Mouse (Mus musculus): ENCODE data around the gene Acot7. TPM values are rescaled to one million over a fixed set of nuclear protein-coding genes. Genes with fewer than 3 reads are reported as not detected.

The Acot7 gene
- polyA plus RNA-seq, 1 experiment from 2014 or later = 66.5 TPM

DNA sequence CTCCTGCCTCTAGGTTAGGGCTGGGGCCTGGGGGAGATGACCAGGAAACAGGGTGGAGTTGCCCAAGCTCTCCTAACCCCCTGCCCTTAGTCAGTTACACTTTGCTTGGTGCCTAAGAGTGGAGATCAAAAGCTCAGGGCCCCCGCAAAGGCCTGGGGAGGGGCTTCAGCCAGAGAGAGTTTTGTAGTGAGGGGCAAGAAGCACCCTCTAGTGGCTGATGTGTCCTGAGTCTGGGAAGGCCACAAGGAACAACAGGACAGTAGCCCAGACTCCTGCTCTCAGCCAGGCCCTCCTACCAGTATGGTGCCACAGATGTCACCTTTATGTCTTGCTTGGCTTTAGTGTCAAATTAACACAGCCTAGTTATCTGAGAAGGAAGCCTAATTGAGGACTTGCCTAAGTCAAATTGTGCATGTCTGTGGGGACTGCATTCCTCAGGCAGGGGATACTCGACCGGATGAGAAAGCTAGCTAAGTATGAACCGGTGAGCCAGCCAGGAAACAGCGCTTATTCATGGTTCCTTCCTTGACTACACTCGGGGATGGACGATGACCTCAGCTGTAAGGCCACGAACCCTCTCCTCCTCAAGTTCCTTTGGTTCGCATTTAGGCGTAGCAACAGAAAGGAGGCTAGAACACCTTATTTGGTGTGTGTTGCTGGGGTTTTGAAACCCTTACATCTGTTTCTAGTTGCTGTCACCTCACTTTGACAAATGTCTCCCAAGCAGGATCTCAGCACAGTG, 116.4 kb downstream of the Acot7 start:
- Histone ChIP-seq H3K4me2 (ENCODE audit: low read depth, low read length) (no peak overlapping the region), H3K27ac (ENCODE audit: low read length) (0 out of 2 replicates have a peak overlapping the region, but pooled peaks have one; percentile 16), H3K9me3 (ENCODE audit: control insufficient read depth, low read length) (no peaks in the 10 kb centered on the region), H3K27me3 (ENCODE audit: control insufficient read depth, insufficient read depth, low read depth, low read length) (peaks cover 32% of the 10 kb centered on the region), H3K4me1 (replicated peaks; ENCODE audit: control insufficient read depth, insufficient read depth, low read length) (peaks cover 15% of the 10 kb centered on the region), H3K9ac (ENCODE audit: low read length) (no peak overlapping the region), H3K36me3 (ENCODE audit: control insufficient read depth, insufficient read depth, low read length) (no peaks in the 10 kb centered on the region), H3K4me3 (ENCODE audit: low read length) (no peak overlapping the region)
- no peak for ATAC-seq (ENCODE audit: low read depth)
- 46% methylated on average over 10 of the region's 10 CpGs for WGBS

DNA sequence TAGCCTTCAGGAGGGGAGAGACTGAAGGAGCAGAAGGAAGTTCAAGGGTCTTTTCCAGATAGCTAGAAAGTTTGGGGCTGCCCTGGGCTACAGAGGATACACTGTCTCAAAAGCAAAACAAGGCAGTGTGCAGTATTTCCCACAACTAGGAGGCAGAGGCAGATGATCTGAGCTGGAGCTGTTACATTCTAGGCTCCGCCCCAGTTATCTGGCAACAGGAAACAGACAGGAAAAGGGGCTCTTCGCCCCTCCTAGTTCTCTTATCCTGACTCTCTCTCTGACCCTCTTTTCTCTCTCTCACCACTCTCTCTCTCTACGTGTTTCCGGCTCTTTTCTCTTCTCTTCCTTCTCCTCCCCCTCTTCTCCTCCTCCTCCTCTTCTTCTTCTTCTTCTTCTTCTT, 118.0 kb downstream of the Acot7 start:
- Histone ChIP-seq H3K27ac (ENCODE audit: low read length) (peak overlapping the region; percentile 44), H3K4me3 (ENCODE audit: low read length) (no peak overlapping the region), H3K4me2 (ENCODE audit: low read depth, low read length) (no peak overlapping the region), H3K9me3 (ENCODE audit: control insufficient read depth, low read length) (no peaks in the 10 kb centered on the region), H3K27me3 (ENCODE audit: control insufficient read depth, insufficient read depth, low read depth, low read length) (peaks cover 17% of the 10 kb centered on the region), H3K4me1 (replicated peaks; ENCODE audit: control insufficient read depth, insufficient read depth, low read length) (peaks cover 15% of the 10 kb centered on the region), H3K9ac (ENCODE audit: low read length) (no peak overlapping the region), H3K36me3 (ENCODE audit: control insufficient read depth, insufficient read depth, low read length) (peaks cover 11% of the 10 kb centered on the region; the same call in 1 of the 2 replicates)
- WGBS = 14% methylated on average over 4 of the region's 4 CpGs
- ATAC-seq (ENCODE audit: low read depth) = no peak

- Histone ChIP-seq H3K27ac (ENCODE audit: low read length) (peak overlapping the region; percentile 51), H3K9me3 (ENCODE audit: control insufficient read depth, low read length) (no peaks in the 10 kb centered on the region), H3K27me3 (ENCODE audit: control insufficient read depth, insufficient read depth, low read depth, low read length) (peaks cover 12% of the 10 kb centered on the region), H3K9ac (ENCODE audit: low read length) (peak overlapping the region; percentile 72), H3K4me3 (ENCODE audit: low read length) (peak overlapping the region; percentile 65), H3K4me2 (ENCODE audit: low read depth, low read length) (peak overlapping the region; percentile 62), H3K36me3 (ENCODE audit: control insufficient read depth, insufficient read depth, low read length) (peaks cover 11% of the 10 kb centered on the region; the same call in 1 of the 2 replicates), H3K4me1 (replicated peaks; ENCODE audit: control insufficient read depth, insufficient read depth, low read length) (peaks cover 15% of the 10 kb centered on the region)
- WGBS = 8% methylated on average over 8 of the region's 8 CpGs
- no peak for ATAC-seq (ENCODE audit: low read depth)
Measured at GRCm38 (mm10) chr4:152296371-152296770, 118.4 kb downstream of the Acot7 start.

GRCm38 (mm10) chr4:152296874-152297861, 119.2 kb downstream of the Acot7 start, which contains the start of gene Icmt:
TSS of gene Icmt (plus strand) at chr4:152297227.
- peaks cover 15% of the 10 kb centered on the region for H3K4me1 ChIP-seq (replicated peaks; ENCODE audit: control insufficient read depth, insufficient read depth, low read length)
- peak within 1 kb of the TSS; percentile 98 for H3K4me2 ChIP-seq (ENCODE audit: low read depth, low read length)
- H3K36me3 ChIP-seq (ENCODE audit: control insufficient read depth, insufficient read depth, low read length) = peaks cover 11% of the 10 kb centered on the region; the same call in 1 of the 2 replicates
- no peaks in the 10 kb centered on the region for H3K9me3 ChIP-seq (ENCODE audit: control insufficient read depth, low read length)
- peak; percentile 97 for ATAC-seq (ENCODE audit: low read depth)
- peaks cover 4% of the 10 kb centered on the region for H3K27me3 ChIP-seq (ENCODE audit: control insufficient read depth, insufficient read depth, low read depth, low read length)
- under 1% methylated on average over 102 of the region's 119 CpGs for WGBS
- peak within 1 kb of the TSS; percentile 69 for H3K27ac ChIP-seq (ENCODE audit: low read length)
- peak within 1 kb of the TSS; percentile 97 for H3K4me3 ChIP-seq (ENCODE audit: low read length)
- H3K9ac ChIP-seq (ENCODE audit: low read length) = peak within 1 kb of the TSS; percentile 93

DNA sequence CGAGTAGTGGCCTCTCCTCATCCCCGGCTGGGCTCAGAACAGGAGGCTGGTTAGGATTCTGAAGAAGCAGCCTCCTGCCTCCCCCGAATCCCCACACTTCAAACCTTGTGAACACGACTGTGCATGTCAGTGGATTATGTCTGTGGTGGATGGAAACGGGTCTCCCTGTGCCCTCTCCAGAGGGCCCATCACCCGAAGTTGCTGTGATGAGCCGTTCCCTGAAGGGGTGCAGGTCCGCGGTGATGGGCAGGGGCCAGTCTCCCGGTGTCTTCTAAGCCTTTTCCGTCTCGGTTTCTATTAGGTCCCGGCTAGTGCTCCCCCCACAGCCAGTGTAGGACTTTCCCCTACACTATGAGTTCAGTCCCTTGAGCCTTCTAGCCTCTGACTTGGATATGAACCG, 120.9 kb downstream of the Acot7 start:
- H3K27ac ChIP-seq (ENCODE audit: low read length) = no peak overlapping the region
- H3K4me1 ChIP-seq (replicated peaks; ENCODE audit: control insufficient read depth, insufficient read depth, low read length) = peaks cover 15% of the 10 kb centered on the region
- H3K27me3 ChIP-seq (ENCODE audit: control insufficient read depth, insufficient read depth, low read depth, low read length) = no peaks in the 10 kb centered on the region
- WGBS = 80% methylated on average over 14 of the region's 14 CpGs
- no peaks in the 10 kb centered on the region for H3K9me3 ChIP-seq (ENCODE audit: control insufficient read depth, low read length)
- ATAC-seq (ENCODE audit: low read depth) = no peak
- H3K4me2 ChIP-seq (ENCODE audit: low read depth, low read length) = no peak overlapping the region
- H3K9ac ChIP-seq (ENCODE audit: low read length) = no peak overlapping the region
- no peak overlapping the region for H3K4me3 ChIP-seq (ENCODE audit: low read length)
- peaks cover 18% of the 10 kb centered on the region for H3K36me3 ChIP-seq (ENCODE audit: control insufficient read depth, insufficient read depth, low read length)

DNA sequence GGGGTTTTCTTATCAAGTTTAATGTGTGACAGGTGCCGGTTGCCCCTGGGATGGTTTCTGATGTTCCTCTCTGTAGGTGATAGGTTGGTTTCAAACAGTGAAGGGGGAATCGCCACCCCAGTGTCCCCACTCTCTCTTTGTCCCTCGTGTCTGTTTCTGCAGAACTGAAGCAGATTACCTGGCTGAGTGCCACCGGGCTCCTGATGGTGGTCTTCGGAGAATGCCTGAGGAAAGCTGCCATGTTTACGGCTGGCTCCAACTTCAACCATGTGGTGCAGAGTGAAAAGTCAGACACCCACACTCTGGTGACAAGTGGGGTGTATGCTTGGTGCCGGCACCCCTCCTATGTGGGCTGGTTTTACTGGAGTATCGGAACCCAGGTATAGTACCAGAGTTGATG, 122.4 kb downstream of the Acot7 start:
- Histone ChIP-seq H3K36me3 (ENCODE audit: control insufficient read depth, insufficient read depth, low read length) (peaks cover 27% of the 10 kb centered on the region), H3K4me2 (ENCODE audit: low read depth, low read length) (no peak overlapping the region), H3K9me3 (ENCODE audit: control insufficient read depth, low read length) (no peaks in the 10 kb centered on the region), H3K4me3 (ENCODE audit: low read length) (no peak overlapping the region), H3K27me3 (ENCODE audit: control insufficient read depth, insufficient read depth, low read depth, low read length) (no peaks in the 10 kb centered on the region), H3K4me1 (replicated peaks; ENCODE audit: control insufficient read depth, insufficient read depth, low read length) (peaks cover 15% of the 10 kb centered on the region), H3K9ac (ENCODE audit: low read length) (no peak overlapping the region), H3K27ac (ENCODE audit: low read length) (no peak overlapping the region)
- no peak for ATAC-seq (ENCODE audit: low read depth)
- 91% methylated on average over 8 of the region's 8 CpGs for WGBS

- Histone ChIP-seq H3K4me2 (ENCODE audit: low read depth, low read length) (no peak overlapping the region), H3K9ac (ENCODE audit: low read length) (no peak overlapping the region), H3K27ac (ENCODE audit: low read length) (no peak overlapping the region), H3K36me3 (ENCODE audit: control insufficient read depth, insufficient read depth, low read length) (peaks cover 27% of the 10 kb centered on the region), H3K27me3 (ENCODE audit: control insufficient read depth, insufficient read depth, low read depth, low read length) (no peaks in the 10 kb centered on the region), H3K4me3 (ENCODE audit: low read length) (no peak overlapping the region), H3K4me1 (replicated peaks; ENCODE audit: control insufficient read depth, insufficient read depth, low read length) (peaks cover 7% of the 10 kb centered on the region), H3K9me3 (ENCODE audit: control insufficient read depth, low read length) (no peaks in the 10 kb centered on the region)
- ATAC-seq (ENCODE audit: low read depth) = no peak
- 71% methylated on average over 11 of the region's 11 CpGs for WGBS
Measured at GRCm38 (mm10) chr4:152302012-152302411, 124.1 kb downstream of the Acot7 start.

DNA sequence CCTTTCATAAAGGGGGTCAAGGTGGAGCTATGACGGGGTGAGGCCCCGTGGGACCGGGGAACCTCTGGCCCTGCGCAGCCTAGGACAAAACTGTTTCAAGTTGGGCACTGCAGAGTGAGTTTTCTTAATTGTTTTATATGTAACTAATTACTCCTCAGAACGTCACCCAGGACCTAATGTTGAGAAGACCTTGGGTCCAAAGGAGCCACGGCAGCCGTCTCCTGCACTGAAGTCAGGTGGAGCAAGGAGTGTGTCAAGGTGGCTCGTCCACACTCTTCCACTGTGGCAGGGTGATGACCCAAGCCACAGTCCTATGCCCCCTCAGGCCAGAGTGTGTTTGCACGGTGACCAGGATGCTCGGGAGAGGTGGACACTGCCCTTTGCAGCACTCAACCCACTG, 125.2 kb downstream of the Acot7 start:
- Histone ChIP-seq H3K4me1 (replicated peaks; ENCODE audit: control insufficient read depth, insufficient read depth, low read length) (peaks cover 2% of the 10 kb centered on the region), H3K9me3 (ENCODE audit: control insufficient read depth, low read length) (no peaks in the 10 kb centered on the region), H3K4me3 (ENCODE audit: low read length) (no peak overlapping the region), H3K4me2 (ENCODE audit: low read depth, low read length) (no peak overlapping the region), H3K9ac (ENCODE audit: low read length) (no peak overlapping the region), H3K36me3 (ENCODE audit: control insufficient read depth, insufficient read depth, low read length) (peaks cover 27% of the 10 kb centered on the region), H3K27ac (ENCODE audit: low read length) (no peak overlapping the region), H3K27me3 (ENCODE audit: control insufficient read depth, insufficient read depth, low read depth, low read length) (no peaks in the 10 kb centered on the region)
- WGBS = 86% methylated on average over 10 of the region's 10 CpGs
- no peak for ATAC-seq (ENCODE audit: low read depth)

DNA sequence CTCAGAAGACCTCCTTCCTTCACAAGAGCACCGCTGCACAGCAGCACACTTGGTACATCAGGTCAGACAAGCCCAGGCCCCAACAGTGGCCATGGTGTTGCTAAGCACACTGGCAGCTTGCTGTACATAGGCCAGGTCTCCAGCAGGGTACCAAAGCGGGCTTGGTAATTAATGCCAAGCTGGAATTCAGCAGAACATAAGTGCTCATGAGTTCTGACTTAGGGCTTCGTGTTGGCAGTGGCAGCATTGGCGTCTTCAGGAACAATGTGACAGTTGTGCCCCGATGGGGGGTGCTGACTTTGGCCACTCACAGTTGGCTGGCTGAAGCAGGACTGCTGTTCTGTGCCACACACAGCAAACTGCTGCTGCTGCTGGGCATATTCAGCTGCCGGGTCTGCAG, 126.8 kb downstream of the Acot7 start:
- H3K4me3 ChIP-seq (ENCODE audit: low read length) = no peak overlapping the region
- H3K4me1 ChIP-seq (replicated peaks; ENCODE audit: control insufficient read depth, insufficient read depth, low read length) = no peaks in the 10 kb centered on the region
- no peaks in the 10 kb centered on the region for H3K27me3 ChIP-seq (ENCODE audit: control insufficient read depth, insufficient read depth, low read depth, low read length)
- 90% methylated on average over 6 of the region's 6 CpGs for WGBS
- ATAC-seq (ENCODE audit: low read depth) = no peak
- H3K4me2 ChIP-seq (ENCODE audit: low read depth, low read length) = no peak overlapping the region
- H3K27ac ChIP-seq (ENCODE audit: low read length) = no peak overlapping the region
- H3K9me3 ChIP-seq (ENCODE audit: control insufficient read depth, low read length) = no peaks in the 10 kb centered on the region
- peaks cover 25% of the 10 kb centered on the region for H3K36me3 ChIP-seq (ENCODE audit: control insufficient read depth, insufficient read depth, low read length)
- H3K9ac ChIP-seq (ENCODE audit: low read length) = no peak overlapping the region
